Mouse (Mus musculus): Measurements from ENCODE around the gene Ptpn20.

DNA sequence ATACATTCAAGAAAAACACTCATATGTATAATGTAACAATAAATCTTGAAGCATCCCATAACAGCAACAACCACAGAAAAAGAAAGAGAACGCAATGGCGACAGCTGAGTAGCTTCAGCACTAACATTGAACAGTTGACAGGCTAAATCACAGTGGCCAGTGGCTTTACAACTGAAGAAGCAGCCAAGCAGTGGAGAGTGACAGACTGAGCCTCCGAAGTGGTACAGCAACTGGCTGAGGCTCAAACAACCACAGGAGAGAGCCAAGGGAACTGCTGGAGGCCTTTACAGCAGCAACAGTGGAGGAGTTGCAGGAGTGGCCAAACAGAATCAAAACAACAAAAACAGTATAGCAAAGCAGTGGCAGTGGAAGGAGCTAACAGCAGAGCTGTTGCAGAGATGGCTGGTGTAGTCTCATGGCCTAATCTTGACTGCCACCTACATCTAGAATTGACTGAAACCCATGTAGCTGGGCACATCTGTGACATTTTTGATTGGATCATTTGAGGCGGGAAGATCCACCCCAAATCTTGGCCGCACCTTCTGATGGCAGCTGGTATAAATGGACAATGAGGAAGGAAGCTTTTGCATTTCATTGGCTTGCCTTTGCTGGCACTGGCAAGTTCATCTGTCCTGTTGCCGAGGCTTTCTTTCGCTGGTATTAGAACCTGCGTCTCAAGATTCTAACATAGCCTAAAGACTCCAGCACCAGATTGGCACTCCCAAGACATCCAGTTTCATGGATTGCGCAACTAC lies 9.5 kb downstream of the Ptpn20 start:
- no peak for TF ChIP-seq POLR2A (IDR thresholded peaks at IDR 0.05; ENCODE audit: control insufficient read depth, low read depth, low read length)
- no peak for TF ChIP-seq CTCF (IDR thresholded peaks at IDR 0.05; ENCODE audit: control insufficient read depth, insufficient read depth, insufficient replicate concordance, low read depth, low read length)
